Mouse (Mus musculus): ENCODE results near the gene Apoe. TPM values are rescaled to one million over a fixed set of nuclear protein-coding genes. Genes with fewer than 3 reads are reported as not detected.
A peak's percentile ranks its signal among the peaks of the same experiment; 100 is the strongest.

Apoe gene
- polyA plus RNA-seq, 1 experiment from 2014 or later, result 585 TPM

- peaks cover 11% of the 10 kb centered on the region for H3K9me3 ChIP-seq (replicated peaks; ENCODE audit: low read length)
- H3K36me3 ChIP-seq (ENCODE audit: insufficient read depth, low read length), result peaks cover 24% of the 10 kb centered on the region
- ATAC-seq (replicated peaks; ENCODE audit: low FRiP score, low read depth), result no peak
Measured at GRCm38 (mm10) chr7:19717346-19717745, 18.4 kb upstream of the Apoe start.

DNA sequence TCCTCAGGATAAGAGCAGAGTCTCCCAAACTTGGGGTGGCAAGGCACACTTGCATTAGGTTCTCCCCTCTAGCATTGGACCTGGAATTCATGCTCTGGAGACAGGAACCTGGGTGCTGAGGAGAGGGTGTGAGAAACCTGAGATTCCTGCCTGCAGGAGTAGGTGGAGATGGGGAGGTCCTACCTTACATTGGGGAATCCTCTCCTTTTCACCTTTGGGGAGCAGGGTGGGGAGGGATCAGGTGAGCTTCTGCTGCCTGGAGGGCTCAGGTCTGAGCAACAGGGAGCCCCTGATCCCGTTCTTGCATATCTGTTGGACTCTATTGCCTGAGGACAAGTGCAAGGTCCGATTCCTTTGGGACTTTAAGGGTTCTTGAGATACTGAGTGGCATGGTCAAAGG is 17.8 kb upstream of the Apoe start:
- no peak overlapping the region for H3K9ac ChIP-seq (ENCODE audit: low read depth, low read length)
- peaks cover 28% of the 10 kb centered on the region for H3K36me3 ChIP-seq (ENCODE audit: insufficient read depth, low read length)
- TF ChIP-seq CTCF (IDR thresholded peaks at IDR 0.05; ENCODE audit: low read depth), result no peak
- DNase-seq (ENCODE audit: low spot score) (no peak), ATAC-seq (replicated peaks; ENCODE audit: low FRiP score, low read depth) (no peak)
- peaks cover 11% of the 10 kb centered on the region for H3K9me3 ChIP-seq (replicated peaks; ENCODE audit: low read length)
- H3K4me1 ChIP-seq (replicated peaks; ENCODE audit: insufficient read depth, low read length), result no peaks in the 10 kb centered on the region
- H3K27ac ChIP-seq, result no peak overlapping the region
- no peak overlapping the region for H3K4me3 ChIP-seq (replicated peaks; ENCODE audit: low read depth, low read length)
- no peaks in the 10 kb centered on the region for H3K27me3 ChIP-seq (ENCODE audit: insufficient read depth, low read length)
- H3K4me2 ChIP-seq (ENCODE audit: low read length), result no peak overlapping the region
- 86% methylated on average over 2 of the region's 2 CpGs for WGBS

More at GRCm38 (mm10) chr7:19717346-19717745, 18.4 kb upstream of the Apoe start:
- TF ChIP-seq CTCF (IDR thresholded peaks at IDR 0.05; ENCODE audit: low read depth), result no peak
- Histone ChIP-seq H3K27ac (no peak overlapping the region), H3K4me3 (replicated peaks; ENCODE audit: low read depth, low read length) (no peak overlapping the region), H3K4me1 (replicated peaks; ENCODE audit: insufficient read depth, low read length) (no peaks in the 10 kb centered on the region), H3K27me3 (ENCODE audit: insufficient read depth, low read length) (no peaks in the 10 kb centered on the region), H3K4me2 (ENCODE audit: low read length) (no peak overlapping the region), H3K9ac (ENCODE audit: low read depth, low read length) (no peak overlapping the region)
- no peak for DNase-seq (ENCODE audit: low spot score)
- 77% methylated on average over 4 of the region's 4 CpGs for WGBS

- 6% methylated on average over 18 of the region's 18 CpGs for WGBS
Measured at GRCm38 (mm10) chr7:19716055-19716682, 17.2 kb upstream of the Apoe start.

DNA sequence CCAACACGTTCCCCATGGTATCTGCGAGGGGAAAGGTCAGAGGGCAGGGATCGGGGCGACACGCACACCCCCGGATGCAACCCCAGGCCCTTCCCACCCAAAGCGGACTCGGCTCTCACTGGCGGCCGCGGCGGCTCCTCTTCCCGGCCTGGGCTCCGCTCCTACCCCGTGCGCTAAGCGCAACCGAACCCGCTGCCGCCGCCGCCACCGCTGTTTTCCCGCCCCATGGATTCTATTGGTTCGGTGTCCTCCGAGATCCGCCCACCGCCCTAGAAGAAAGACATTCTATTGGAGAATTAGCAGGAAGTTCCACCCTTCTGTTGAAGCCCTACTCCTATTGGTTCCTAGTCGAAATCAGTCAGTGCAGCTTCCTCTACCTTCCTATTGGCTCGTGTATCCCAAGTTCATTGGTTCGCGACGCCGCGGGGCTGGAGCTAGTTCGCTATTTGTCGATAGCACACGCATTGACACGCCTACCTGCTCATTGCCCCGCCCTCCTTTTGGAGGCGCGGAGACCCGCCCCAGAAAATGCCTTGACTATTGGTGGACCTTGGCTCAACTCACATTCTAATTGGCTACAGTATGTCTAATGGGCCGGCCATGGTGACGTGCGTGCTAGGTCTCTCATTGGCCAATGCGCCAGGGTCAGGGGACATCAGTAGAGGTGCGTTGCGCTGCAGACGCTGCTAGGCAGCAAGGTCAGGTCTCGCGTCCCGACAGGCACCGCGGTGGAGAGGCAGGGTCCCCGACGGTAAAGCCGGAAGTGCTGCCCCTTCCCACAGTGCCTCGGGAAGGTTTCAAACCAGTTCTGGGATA is 16.5 kb upstream of the Apoe start, which contains the start of gene Tomm40:
Gene Tomm40, minus strand, starts transcription at position 200 of the 816 bp plus-strand sequence.
- peak; percentile 99 for ATAC-seq (replicated peaks; ENCODE audit: low FRiP score, low read depth)
- Histone ChIP-seq H3K27ac (peak within 1 kb of the TSS; percentile 89), H3K36me3 (ENCODE audit: insufficient read depth, low read length) (peaks cover 38% of the 10 kb centered on the region), H3K4me2 (ENCODE audit: low read length) (peak within 1 kb of the TSS; percentile 96), H3K4me1 (replicated peaks; ENCODE audit: insufficient read depth, low read length) (no peaks in the 10 kb centered on the region), H3K9me3 (replicated peaks; ENCODE audit: low read length) (no peaks in the 10 kb centered on the region), H3K4me3 (replicated peaks; ENCODE audit: low read depth, low read length) (peak within 1 kb of the TSS; percentile 96), H3K9ac (ENCODE audit: low read depth, low read length) (peak within 1 kb of the TSS; percentile 96), H3K27me3 (ENCODE audit: insufficient read depth, low read length) (no peaks in the 10 kb centered on the region)
- no peak for TF ChIP-seq CTCF (IDR thresholded peaks at IDR 0.05; ENCODE audit: low read depth)
- peak; percentile 100 for DNase-seq (ENCODE audit: low spot score)
- WGBS, result under 1% methylated on average over 59 of the region's 59 CpGs

More at GRCm38 (mm10) chr7:19716055-19716682, 17.2 kb upstream of the Apoe start:
- H3K9ac ChIP-seq (ENCODE audit: low read depth, low read length), result no peak overlapping the region
- peaks cover 31% of the 10 kb centered on the region for H3K36me3 ChIP-seq (ENCODE audit: insufficient read depth, low read length)
- peaks cover 5% of the 10 kb centered on the region for H3K9me3 ChIP-seq (replicated peaks; ENCODE audit: low read length)
- H3K27ac ChIP-seq, result peak overlapping the region; percentile 82
- H3K27me3 ChIP-seq (ENCODE audit: insufficient read depth, low read length), result no peaks in the 10 kb centered on the region
- TF ChIP-seq CTCF (IDR thresholded peaks at IDR 0.05; ENCODE audit: low read depth), result no peak
- no peaks in the 10 kb centered on the region for H3K4me1 ChIP-seq (replicated peaks; ENCODE audit: insufficient read depth, low read length)
- DNase-seq (ENCODE audit: low spot score) (no peak), ATAC-seq (replicated peaks; ENCODE audit: low FRiP score, low read depth) (no peak)
- H3K4me3 ChIP-seq (replicated peaks; ENCODE audit: low read depth, low read length), result 0 out of 2 replicates have a peak overlapping the region, but pooled peaks have one; percentile 4
- peak overlapping the region; percentile 46 for H3K4me2 ChIP-seq (ENCODE audit: low read length)

DNA sequence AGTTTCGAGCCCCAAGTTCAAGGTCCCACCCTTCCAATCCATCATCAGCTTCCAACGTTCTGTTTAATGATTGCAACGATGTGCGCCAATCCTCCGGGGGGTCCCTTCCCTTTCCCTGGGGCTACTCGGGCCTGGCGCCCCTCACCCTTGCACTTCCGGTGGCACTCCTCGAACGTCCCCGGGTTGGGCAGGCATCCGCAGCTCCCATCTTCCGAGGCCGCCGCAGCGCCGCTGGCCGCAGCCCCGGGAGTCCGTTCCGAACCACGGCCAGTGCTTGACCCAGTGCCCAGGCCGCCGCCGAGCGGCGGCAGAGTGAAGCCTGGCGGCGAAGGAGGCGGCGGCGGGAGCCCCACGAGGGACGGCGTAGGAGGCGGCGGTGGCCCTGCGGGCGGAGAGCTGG is 15.8 kb upstream of the Apoe start:
- DNase-seq (ENCODE audit: low spot score), result no peak

GRCm38 (mm10) chr7:19713598-19713997 is 14.6 kb upstream of the Apoe start:
- ATAC-seq (replicated peaks; ENCODE audit: low FRiP score, low read depth) (no peak), DNase-seq (ENCODE audit: low spot score) (no peak)
- H3K27me3 ChIP-seq (ENCODE audit: insufficient read depth, low read length), result no peaks in the 10 kb centered on the region
- H3K9me3 ChIP-seq (replicated peaks; ENCODE audit: low read length), result no peaks in the 10 kb centered on the region
- peaks cover 43% of the 10 kb centered on the region for H3K36me3 ChIP-seq (ENCODE audit: insufficient read depth, low read length)
- no peak overlapping the region for H3K9ac ChIP-seq (ENCODE audit: low read depth, low read length)
- WGBS, result 90% methylated on average over 9 of the region's 9 CpGs
- no peaks in the 10 kb centered on the region for H3K4me1 ChIP-seq (replicated peaks; ENCODE audit: insufficient read depth, low read length)
- H3K4me2 ChIP-seq (ENCODE audit: low read length), result no peak overlapping the region
- H3K4me3 ChIP-seq (replicated peaks; ENCODE audit: low read depth, low read length), result no peak overlapping the region
- no peak overlapping the region for H3K27ac ChIP-seq
- TF ChIP-seq CTCF (IDR thresholded peaks at IDR 0.05; ENCODE audit: low read depth), result no peak

More for the DNA sequence above, 15.8 kb upstream of the Apoe start:
- Histone ChIP-seq H3K27me3 (ENCODE audit: insufficient read depth, low read length) (no peaks in the 10 kb centered on the region), H3K4me3 (replicated peaks; ENCODE audit: low read depth, low read length) (peak overlapping the region; percentile 96), H3K4me2 (ENCODE audit: low read length) (peak overlapping the region; percentile 96), H3K27ac (peak overlapping the region; percentile 89), H3K9me3 (replicated peaks; ENCODE audit: low read length) (no peaks in the 10 kb centered on the region), H3K4me1 (replicated peaks; ENCODE audit: insufficient read depth, low read length) (no peaks in the 10 kb centered on the region), H3K36me3 (ENCODE audit: insufficient read depth, low read length) (peaks cover 41% of the 10 kb centered on the region), H3K9ac (ENCODE audit: low read depth, low read length) (peak overlapping the region; percentile 96)
- ATAC-seq (replicated peaks; ENCODE audit: low FRiP score, low read depth), result no peak
- no peak for TF ChIP-seq CTCF (IDR thresholded peaks at IDR 0.05; ENCODE audit: low read depth)
- WGBS, result under 1% methylated on average over 39 of the region's 39 CpGs
